Mouse (Mus musculus): ENCODE data around the gene Ston1.
A peak's percentile ranks its signal among the peaks of the same experiment; 100 is the strongest.

Ston1 gene

DNA sequence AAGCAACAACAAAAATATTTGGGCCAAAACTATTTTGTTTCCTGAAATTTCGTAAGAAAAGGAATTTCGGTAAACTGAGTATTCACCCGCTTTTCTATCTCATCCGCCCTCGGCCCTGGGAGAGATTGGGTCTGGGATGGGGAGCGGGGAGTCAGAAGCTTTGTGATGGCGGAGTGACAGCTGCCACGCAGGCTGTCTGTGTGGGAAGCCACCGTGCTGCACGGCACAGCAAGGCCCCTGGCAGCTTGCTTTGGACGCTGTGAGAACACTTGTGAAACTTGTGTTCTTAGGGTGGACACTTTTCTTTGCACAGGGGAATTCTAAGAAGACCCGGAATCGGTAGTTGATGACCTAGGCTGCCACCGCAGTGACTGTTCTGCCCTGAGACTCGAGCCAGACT, 10.1 kb upstream of the Ston1 start:
- no peak for DNase-seq (ENCODE audit: low spot score in 2 of 2)

DNA sequence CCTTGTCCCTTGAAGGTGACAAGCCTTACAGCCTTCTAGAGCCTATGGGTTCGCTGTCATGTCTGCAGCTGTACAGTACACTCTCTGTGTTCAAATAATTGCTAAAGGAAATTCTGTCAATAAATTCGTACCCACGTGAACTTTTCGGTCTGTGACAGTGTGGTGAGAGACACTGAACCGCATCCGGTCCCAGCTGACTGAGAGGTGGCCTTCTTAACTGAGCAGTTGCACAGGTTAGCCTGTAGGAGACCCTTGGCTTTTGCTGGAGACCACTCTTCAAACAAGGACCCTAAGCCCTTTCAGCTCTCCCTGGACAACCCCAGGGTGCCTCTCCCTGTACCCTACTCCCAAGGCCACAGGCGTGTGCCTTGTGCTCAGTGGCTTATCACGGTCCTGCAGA, 9.3 kb upstream of the Ston1 start:
- DNase-seq (ENCODE audit: low spot score in 2 of 2) = no peak

GRCm38 (mm10) chr17:88590251-88590650, 7.2 kb upstream of the Ston1 start:
- DNase-seq (ENCODE audit: low spot score in 2 of 2) = no peak

GRCm38 (mm10) chr17:88595071-88595470, 2.4 kb upstream of the Ston1 start:
- no peak for DNase-seq (ENCODE audit: low spot score in 2 of 2)

- DNase-seq (ENCODE audit: low spot score in 2 of 2) = no peak
Observed at GRCm38 (mm10) chr17:88596068-88596467, 1.4 kb upstream of the Ston1 start.

DNA sequence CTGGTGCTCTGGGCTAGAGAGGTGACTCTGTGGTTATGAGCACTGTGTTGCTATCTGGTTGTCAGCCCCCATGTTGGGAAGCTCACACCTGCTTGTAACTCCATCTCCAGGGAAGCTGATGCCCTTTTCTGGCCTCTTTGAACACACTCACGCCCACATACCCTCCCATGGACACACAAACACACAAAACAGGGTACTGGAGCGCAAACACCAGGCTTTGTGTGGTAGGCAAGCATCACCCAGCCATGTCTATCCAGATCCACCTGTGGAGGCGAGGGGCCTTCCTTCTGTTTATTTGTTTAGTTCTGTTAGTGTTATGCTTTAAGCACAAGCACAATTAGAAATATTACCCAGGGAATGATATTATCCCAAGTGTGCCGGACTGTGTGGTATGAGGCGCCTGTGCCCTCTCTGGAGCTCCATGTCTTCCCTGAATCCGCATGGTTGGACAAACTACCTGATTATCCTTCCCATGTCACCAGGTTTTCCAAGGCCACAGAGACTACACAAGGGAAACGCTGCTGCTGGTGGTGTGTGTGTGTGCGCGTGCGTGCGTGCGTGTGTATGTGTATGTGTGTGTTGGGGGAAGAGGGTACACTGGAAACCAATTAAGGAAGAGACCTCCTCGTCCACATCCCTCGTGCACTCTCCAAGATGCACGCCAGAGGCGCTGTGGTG, 801 bp upstream of the Ston1 start:
- peak in 1 of 2 experiments; percentile 81 for DNase-seq (ENCODE audit: low spot score in 2 of 2)

DNA sequence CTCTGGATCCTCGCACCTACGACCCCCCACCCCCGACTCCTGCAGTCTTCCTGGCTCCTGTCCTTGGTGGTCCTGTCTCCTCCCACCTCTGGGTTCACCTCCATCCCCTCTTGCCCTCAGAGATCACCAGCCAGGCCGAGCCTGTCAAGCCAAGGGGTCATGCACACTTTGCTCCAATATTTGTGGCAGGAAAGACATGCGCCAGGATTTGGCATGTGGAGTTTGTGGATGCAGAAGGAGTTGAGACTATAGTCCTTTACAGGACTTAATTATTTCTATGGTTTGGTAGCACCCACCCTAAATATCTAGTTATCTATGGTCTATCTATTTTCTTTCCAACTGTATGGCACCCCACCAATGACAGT, 554 bp downstream of the Ston1 start:
- no peak for DNase-seq (ENCODE audit: low spot score in 2 of 2)

DNA sequence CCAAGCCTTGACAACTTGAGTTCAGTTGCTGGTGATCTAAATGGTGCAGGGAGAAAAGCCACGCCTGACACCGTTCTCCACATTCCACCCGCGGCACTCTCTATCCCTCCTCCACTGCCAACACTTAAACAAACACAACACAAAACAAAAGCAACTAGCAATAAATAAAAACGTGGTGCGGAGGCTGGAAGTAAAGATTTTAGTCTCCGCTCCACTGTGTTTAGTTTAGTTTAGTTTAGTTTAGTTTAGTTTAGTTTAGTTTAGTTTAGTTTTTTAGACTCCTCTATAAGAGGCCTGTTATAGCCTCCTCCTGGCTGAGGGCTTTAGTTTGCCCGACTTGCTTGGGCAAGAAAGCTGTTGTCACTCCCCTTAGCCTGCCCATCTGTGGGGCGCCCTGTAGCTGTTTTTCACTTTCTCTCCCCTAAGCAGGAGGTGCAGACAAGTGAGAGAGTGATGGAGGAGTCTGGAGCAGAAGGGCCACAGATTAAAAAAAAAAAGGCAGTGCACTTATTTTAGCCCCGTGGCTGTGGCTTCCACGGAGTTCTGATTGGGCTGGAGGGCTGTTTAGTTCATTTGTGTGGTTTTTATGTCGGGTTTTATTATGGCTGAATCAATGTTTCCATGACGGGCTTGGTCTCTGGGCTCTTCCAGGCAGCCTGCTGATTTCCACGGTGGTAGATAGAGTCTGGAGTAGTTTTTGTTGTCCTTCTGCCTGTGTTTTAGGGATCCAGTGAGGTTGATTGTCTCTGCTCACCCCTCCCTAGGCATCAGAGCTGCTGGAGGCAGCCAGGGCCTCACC, 1.3 kb downstream of the Ston1 start:
- no peak for DNase-seq (ENCODE audit: low spot score in 2 of 2)

- no peak for DNase-seq (ENCODE audit: low spot score in 2 of 2)
Observed at GRCm38 (mm10) chr17:88600492-88601026, 3.1 kb downstream of the Ston1 start.

GRCm38 (mm10) chr17:88603943-88604342, 6.5 kb downstream of the Ston1 start:
- no peak for DNase-seq (ENCODE audit: low spot score in 2 of 2)

DNA sequence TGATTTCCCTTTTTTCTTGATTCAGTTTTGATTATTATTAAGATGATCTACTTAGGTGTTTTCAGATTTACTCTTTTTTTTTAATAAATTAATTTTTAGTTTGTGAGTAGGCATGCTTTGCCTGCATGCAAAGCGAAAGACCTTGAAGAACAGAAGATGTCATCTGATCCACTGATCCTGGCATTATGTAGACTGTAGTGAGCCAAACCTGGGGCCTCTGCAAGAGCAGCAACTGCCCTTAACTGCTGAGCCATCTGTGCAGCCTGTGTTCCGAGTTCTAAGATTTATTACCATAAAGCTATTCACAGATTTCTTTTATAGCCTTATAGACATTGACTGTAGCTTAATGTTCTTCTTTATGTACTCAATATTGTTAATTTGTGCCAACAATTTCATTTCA, 8.6 kb downstream of the Ston1 start:
- no peak for DNase-seq (ENCODE audit: low spot score in 2 of 2)

DNA sequence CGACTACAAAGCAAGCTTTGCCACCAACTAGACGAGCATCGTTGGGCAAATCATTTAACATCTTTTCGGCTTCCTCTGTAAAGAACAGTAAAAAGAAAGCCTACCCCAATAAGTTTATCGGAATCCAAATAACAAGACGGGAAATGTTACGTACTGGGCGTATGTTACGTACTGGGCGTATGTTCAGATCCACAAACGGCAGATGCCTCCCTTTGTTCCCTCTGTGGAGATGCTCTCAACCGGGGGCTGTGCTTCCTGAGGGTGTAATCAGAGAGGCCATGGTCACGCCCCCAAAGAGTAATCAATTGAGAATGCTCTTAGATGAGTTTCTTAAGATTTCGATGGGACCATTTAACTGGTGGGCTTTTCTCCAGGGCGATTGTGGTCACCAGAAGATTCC, 11.9 kb downstream of the Ston1 start:
- no peak for DNase-seq (ENCODE audit: low spot score in 2 of 2)

GRCm38 (mm10) chr17:88611057-88611456, 13.6 kb downstream of the Ston1 start:
- DNase-seq (ENCODE audit: low spot score in 2 of 2) = no peak

DNA sequence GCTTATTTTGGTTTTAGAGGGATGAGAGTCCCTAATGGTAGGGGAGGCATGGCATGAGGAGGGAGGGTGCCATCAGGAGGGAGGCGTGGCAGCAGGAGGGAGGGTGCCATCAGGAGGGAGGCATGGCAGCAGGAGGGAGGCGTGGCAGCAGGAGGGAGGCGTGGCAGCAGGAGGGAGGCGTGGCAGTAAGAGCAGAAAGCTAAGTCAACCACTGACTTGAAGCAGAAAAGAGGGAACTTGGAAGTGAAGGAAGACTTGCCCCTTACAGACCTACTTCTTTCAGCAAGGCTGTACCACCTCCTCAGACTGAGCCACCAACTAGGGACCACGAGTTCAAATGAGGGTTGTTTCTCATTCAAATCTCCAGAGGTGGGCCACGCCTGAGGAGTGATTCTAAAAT, 15.7 kb downstream of the Ston1 start:
- no peak for DNase-seq (ENCODE audit: low spot score in 2 of 2)

- no peak for DNase-seq (ENCODE audit: low spot score in 2 of 2)
Observed at GRCm38 (mm10) chr17:88613721-88614120, 16.2 kb downstream of the Ston1 start.

GRCm38 (mm10) chr17:88614234-88614633, 16.8 kb downstream of the Ston1 start:
- no peak for DNase-seq (ENCODE audit: low spot score in 2 of 2)

- DNase-seq (ENCODE audit: low spot score in 2 of 2) = no peak
Observed at GRCm38 (mm10) chr17:88614733-88615132, 17.2 kb downstream of the Ston1 start.

- DNase-seq (ENCODE audit: low spot score in 2 of 2) = no peak
Observed at GRCm38 (mm10) chr17:88615492-88616155, 18.1 kb downstream of the Ston1 start.

- no peak for DNase-seq (ENCODE audit: low spot score in 2 of 2)
Observed at GRCm38 (mm10) chr17:88620935-88621334, 23.5 kb downstream of the Ston1 start.

GRCm38 (mm10) chr17:88621374-88621773, 23.9 kb downstream of the Ston1 start:
- DNase-seq (ENCODE audit: low spot score in 2 of 2) = no peak

DNA sequence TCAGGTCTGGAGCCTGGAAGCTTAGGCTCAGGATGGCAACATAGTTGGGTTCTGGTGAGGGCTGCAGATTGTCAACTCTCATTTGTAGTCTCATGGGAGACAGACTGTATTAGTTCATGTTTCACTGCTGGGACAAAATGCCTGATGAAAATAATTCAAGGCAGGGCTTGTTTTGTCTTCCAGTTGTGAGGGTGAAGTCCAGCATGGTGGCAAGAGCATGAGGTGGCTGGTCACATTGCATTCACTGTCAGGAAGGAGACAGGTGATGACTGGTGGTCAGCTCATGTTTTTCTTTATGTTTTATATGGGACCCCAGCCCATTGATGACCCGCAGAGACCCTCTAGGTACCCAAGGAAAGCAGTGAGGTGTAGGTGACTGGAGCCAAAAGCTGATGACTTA, 25.2 kb downstream of the Ston1 start:
- no peak for DNase-seq (ENCODE audit: low spot score in 2 of 2)

DNA sequence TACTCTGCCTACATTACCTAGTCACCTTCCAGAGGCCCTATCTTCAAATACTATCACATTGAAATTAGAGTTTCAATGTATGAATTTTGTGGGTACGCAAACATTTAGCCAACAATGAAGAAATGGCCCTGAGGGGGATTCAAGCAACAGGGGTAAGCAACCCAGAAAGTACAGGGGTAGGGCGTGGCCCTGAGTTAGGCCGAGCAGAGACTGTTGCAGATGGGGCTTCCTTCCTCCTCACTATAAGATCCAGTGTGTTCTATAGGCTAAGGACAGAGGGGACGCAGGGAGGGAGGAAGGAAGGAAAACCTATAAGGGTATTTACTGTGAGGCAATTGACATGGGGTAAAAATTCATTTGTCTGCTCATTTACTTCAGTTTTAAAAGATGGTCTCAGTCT, 26.9 kb downstream of the Ston1 start:
- no peak for DNase-seq (ENCODE audit: low spot score in 2 of 2)

DNA sequence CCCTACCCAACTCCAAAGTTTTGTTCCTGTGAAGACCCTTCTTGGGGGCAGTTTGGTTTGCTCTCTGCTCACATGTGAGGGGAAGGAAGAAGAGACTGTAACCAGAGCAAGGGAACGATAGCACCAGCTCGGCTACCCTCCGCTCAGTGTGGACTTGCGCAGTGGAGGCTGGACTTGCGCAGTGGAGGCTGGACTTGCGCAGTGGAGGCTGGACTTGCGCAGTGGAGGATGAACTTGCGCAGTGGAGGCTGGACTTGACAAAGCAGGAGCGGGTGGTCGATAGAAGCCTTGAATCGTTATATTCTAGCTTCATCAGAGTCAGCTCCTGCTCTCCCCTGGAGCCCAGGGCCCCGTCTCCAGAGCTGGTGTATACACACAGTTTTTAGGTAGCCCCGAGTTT, 27.9 kb downstream of the Ston1 start:
- DNase-seq (ENCODE audit: low spot score in 2 of 2) = no peak
